Mouse (Mus musculus): ENCODE results near the gene Tcf12.

The Tcf12 gene

DNA sequence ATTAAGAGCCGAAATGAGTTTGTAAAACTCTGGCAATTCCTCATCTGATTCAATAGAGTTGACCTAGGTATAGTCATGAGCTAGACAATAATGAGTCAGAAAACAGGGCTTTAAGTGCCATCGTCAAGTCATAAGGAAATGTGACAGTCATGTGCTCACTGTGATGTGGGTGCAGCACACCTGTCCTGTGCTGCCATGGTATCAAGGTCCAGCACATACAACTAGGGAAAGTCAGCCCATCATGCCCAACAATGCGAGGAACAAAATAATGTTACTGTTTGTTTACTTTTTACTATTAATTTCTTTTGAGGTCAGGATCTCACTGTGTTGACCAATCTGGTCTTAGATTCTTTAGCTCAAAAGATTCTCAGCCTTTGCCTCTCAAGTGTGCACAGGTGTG is 130.6 kb downstream of the Tcf12 start:
- no peak for DNase-seq (ENCODE audit: low spot score in 2 of 2)

DNA sequence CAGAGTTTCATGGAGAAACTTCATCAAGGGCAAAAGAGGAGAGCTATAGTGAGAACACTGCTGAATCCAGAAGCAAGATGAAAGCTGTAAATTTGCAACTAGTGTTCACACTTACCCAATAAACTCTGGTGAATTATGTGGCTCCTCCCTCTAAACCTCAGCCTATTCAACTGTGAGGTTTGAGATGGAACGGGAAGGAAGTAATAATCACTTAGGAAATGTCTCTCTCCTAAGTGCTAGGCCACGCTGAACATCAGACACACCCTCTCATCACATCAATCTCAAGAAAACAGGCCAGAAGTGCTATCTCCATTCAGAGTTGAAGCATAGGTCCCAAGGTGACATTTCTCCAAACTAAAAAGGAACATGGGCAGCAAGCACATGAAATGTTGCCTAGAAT is 131.1 kb downstream of the Tcf12 start:
- DNase-seq (ENCODE audit: low spot score in 2 of 2) = no peak

DNA sequence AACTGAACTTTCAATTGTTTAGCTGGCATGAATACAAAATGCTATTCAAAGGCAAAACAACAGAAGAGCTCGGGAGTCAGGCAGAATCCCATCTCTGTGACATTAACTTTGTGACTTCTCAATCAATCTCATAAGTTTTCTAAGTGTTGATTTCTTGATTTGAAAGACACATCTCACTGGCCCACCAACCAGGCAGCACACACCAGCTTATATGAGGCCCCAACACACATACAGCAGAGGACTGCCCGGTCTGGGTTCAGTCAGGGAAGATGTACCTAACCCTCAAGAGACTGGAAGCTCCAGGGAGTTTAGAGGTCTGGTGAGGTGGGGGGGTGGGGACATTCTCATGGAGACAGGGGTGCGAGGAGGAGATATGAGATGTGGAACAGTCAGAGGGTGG is 132.8 kb downstream of the Tcf12 start:
- no peak for DNase-seq (ENCODE audit: low spot score in 2 of 2)

- DNase-seq (ENCODE audit: low spot score in 2 of 2) = no peak
Measured at GRCm38 (mm10) chr9:71976034-71976433, 135.6 kb downstream of the Tcf12 start.

DNA sequence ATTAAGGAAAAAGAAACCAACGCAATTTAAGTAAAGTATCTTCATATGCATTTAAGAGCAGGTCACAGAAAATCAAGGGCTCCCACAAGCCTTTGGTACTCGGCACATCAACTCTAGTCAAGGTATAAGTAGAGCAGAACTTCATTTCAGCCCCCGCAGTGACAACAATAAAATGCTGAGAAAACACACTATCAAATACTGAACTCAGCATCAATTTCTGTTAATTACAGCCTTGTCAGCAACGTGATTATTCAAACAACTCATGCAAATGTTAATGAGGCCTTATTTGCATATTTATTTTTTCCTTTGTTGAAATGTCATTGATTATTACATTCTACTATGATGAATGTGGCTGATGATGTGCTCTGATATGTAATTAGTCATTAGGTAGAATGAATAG is 136.5 kb downstream of the Tcf12 start:
- no peak for DNase-seq (ENCODE audit: low spot score in 2 of 2)

- DNase-seq (ENCODE audit: low spot score in 2 of 2) = no peak
Measured at GRCm38 (mm10) chr9:71974541-71974959, 137.1 kb downstream of the Tcf12 start.

- DNase-seq (ENCODE audit: low spot score in 2 of 2) = no peak
Measured at GRCm38 (mm10) chr9:71964039-71964438, 147.6 kb downstream of the Tcf12 start.

DNA sequence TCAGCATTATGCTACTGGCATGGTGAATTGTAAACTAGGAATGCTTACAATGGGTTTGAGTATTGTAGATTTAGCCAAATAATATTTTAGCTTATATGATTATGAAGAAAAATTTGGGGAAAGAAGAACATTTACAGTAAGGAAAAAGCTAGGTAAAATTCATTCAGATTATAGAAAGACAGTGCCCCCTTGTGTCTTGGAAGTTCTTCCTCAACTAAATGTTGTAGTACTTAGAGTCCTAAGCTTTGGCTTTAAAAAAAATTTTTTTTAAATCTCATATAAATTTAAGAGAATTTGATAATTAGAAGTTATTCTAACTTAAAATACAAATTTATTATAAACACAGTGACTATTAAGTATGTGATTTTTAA is 151.7 kb downstream of the Tcf12 start:
- DNase-seq (ENCODE audit: low spot score in 2 of 2) = no peak

GRCm38 (mm10) chr9:71959259-71960025 is 152.2 kb downstream of the Tcf12 start:
- no peak for DNase-seq (ENCODE audit: low spot score in 2 of 2)

DNA sequence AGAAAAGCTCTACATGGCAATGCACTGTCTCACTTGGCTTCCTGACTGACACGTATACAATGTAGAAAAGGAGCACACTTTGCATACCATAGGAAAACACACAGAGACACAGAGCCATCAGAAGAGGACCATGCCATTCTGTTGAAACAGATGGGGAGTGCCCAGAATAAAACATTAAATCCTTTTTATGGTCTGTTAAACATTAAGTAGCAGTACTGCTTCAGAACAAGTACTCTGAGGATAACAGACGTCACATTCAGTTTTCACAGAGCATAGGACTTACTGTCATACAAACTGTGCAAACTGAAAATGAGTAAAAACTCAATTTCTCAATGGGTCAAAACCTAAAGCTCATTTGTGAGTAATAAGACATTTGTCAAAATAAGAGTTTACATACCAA is 158.5 kb downstream of the Tcf12 start:
- DNase-seq (ENCODE audit: low spot score in 2 of 2) = no peak

- no peak for DNase-seq (ENCODE audit: low spot score in 2 of 2)
Measured at GRCm38 (mm10) chr9:71952621-71953076, 159.0 kb downstream of the Tcf12 start.

DNA sequence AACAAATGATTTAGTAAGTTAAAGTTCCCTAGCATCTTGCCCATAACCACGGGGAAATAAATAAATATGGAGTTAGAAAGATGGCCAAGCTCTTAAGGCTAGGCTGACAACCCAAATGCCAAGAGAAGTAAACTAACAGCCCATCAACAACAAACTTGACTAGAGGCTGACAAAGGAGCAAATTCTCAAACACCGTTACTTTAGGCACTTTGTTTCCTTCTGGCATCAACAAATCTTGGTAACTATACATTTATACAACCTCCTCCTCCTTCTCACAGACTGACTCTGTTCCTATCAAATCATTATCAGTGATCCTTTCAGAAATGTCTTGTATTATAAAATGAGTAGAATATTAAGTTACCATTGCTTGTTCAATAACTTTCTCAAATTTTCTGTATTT is 159.7 kb downstream of the Tcf12 start:
- no peak for DNase-seq (ENCODE audit: low spot score in 2 of 2)

DNA sequence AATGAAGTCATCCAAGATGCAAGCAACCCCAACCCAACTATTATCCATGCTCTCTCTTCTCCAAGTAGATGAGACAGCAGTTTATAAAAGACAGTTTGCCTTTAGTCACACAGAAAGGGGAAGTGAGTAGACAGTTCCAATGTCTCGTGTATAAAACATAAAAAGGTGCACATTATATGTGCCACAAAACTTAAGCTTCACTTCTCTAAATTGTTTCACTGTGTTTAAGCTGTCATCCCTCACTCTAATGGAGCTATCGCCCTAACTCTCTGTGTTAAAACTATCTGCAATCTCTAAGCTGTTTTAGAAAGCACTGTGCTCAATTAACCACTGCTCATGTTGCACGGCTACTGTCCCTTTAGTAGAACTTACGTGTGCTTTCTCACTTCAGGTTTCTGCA is 160.3 kb downstream of the Tcf12 start:
- DNase-seq (ENCODE audit: low spot score in 2 of 2) = no peak

- no peak for DNase-seq (ENCODE audit: low spot score in 2 of 2)
Measured at GRCm38 (mm10) chr9:71944801-71945200, 166.9 kb downstream of the Tcf12 start.

GRCm38 (mm10) chr9:71942424-71942823 is 169.2 kb downstream of the Tcf12 start:
- DNase-seq (ENCODE audit: low spot score in 2 of 2) = no peak

DNA sequence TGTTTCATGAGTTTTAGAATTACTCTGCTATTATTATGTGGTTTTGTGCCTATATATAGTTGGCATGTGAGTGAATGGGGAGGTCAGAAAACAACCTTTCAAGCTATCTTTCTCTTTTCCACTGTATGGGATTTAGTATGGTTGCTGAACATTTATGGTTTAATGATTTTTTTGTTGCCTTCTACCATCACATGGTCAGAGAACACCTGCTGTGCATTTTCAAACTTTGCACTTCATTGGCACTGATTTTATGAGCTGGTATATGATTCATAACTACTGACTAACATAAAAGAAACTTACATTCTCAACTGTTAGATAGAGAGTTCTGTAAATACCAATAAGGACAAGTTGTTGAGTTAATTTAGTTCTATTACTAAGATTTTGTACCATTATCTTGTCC is 171.7 kb downstream of the Tcf12 start:
- no peak for DNase-seq (ENCODE audit: low spot score in 2 of 2)

- DNase-seq (ENCODE audit: low spot score in 2 of 2) = no peak
Measured at GRCm38 (mm10) chr9:71936199-71936598, 175.5 kb downstream of the Tcf12 start.

GRCm38 (mm10) chr9:71934833-71935232 is 176.8 kb downstream of the Tcf12 start:
- no peak for DNase-seq (ENCODE audit: low spot score in 2 of 2)

GRCm38 (mm10) chr9:71931965-71932364 is 179.7 kb downstream of the Tcf12 start:
- no peak for DNase-seq (ENCODE audit: low spot score in 2 of 2)

GRCm38 (mm10) chr9:71931358-71931715 is 180.3 kb downstream of the Tcf12 start:
- no peak for DNase-seq (ENCODE audit: low spot score in 2 of 2)

- DNase-seq (ENCODE audit: low spot score in 2 of 2) = no peak
Measured at GRCm38 (mm10) chr9:71930431-71931357, 181.0 kb downstream of the Tcf12 start.

GRCm38 (mm10) chr9:71916662-71916953 is 195.1 kb downstream of the Tcf12 start:
- DNase-seq (ENCODE audit: low spot score in 2 of 2) = no peak
